Mouse (Mus musculus) bone marrow macrophage, adult 2 months (primary cell): ENCODE data around the gene Gm11549. TPM values are rescaled to one million over a fixed set of nuclear protein-coding genes. Genes with fewer than 3 reads are reported as not detected.

Experiments used
- H3K27ac ChIP-seq: 2 replicates; pipeline ENCODE4 v1.5.1; 2012; ENCODE audit warnings: low read depth, low read length; ENCODE audit not compliant: insufficient read depth
- H3K4me1 ChIP-seq: 2 replicates; pipeline ENCODE4 v1.6.1; 2012; ENCODE audit warnings: low read length; ENCODE audit not compliant: control insufficient read depth, insufficient read depth
- H3K4me3 ChIP-seq: 2 replicates; pipeline ENCODE4 v1.5.1; 2012; ENCODE audit warnings: mild to moderate bottlenecking, low read length, moderate library complexity; ENCODE audit not compliant: insufficient read depth
- CTCF ChIP-seq: IDR thresholded peaks from 2 replicates; pipeline ENCODE4 v1.5.1; 2012; ENCODE audit warnings: low read depth, mild to moderate bottlenecking, low read length, moderate library complexity
- POLR2A ChIP-seq: IDR thresholded peaks from 2 replicates; pipeline ENCODE4 v1.6.1; 2012; ENCODE audit warnings: mild to moderate bottlenecking, low read depth, low read length, borderline replicate concordance
- polyA plus RNA-seq: library from polyadenylated mRNA; stranded (reverse); fragments of >200 nt; gene quantifications from 2 replicates; pipeline ENCODE4 v1.2.4, GENCODE M21; 2012; ENCODE audit not compliant: missing spikeins, insufficient read depth, insufficient read length

Gm11549 gene
- polyA plus RNA-seq, 1 experiment: not detected

DNA sequence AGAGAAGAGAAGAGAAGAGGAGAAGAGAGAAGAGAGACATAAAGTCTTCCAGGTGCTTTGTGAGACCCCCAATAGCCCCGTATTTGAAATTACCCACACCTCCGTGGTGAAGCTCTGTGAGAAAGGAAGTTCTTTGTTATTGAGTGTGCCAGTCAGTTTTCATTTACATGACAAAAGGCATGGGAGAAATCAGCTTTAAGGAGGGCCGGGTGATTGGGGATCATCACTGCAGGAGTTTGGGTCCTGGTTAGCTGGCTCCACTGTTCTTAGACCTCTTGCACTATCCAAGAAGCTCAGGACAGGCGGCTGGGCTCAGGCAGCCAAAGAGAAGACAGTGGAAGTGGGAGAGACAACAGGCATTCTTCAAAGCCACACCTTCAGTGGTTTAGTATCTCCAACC, 524 bp upstream of the Gm11549 start:
- Histone ChIP-seq H3K4me3 (no peak overlapping the region), H3K4me1 (no peaks in the 10 kb centered on the region), H3K27ac (no peak overlapping the region)
- no peak for TF ChIP-seq CTCF
- TF ChIP-seq POLR2A: no peak

DNA sequence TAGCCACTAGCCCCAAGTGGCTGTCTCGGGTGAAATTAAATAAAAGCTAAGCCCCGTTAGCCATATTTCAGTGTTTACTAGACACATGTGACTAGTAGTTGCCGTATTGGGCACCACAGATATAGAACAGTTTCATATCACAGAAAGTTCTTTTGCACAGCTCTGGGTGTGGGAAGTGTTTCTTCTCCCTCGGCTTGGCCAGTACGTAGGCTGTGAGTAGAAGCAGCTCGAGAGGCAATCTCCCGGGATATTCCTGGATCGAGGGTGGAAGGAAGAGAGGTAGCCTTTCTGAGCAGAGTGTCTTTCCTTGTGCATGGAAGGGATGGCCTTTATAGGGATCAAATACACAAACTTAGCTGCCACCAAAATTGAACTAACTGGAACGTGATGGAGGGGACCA, 5.4 kb downstream of the Gm11549 start:
- TF ChIP-seq CTCF: no peak
- no peak for TF ChIP-seq POLR2A
- Histone ChIP-seq H3K4me3 (no peak overlapping the region), H3K27ac (no peak overlapping the region), H3K4me1 (no peaks in the 10 kb centered on the region)

DNA sequence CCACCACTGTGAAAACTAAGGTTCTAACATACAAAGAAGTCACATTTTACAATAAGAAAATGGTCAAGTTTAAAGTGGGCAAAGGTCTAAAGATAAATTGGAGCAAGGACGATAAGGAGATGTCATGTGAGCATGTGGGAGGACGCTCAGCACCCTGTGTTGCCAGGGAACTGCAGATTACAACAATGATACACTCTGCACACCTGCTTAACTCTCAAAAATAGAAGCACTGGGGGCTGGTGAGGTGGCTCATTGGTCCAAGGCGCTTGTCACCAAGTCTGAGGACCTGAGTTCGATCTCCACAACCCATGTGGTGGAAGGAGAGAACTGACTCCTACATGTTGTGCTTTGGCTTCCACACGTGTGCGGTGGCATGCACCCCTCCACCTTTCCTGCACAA, 10.1 kb downstream of the Gm11549 start:
- TF ChIP-seq POLR2A (no peak), CTCF (no peak)
- Histone ChIP-seq H3K4me1 (no peaks in the 10 kb centered on the region), H3K4me3 (no peak overlapping the region), H3K27ac (no peak overlapping the region)

DNA sequence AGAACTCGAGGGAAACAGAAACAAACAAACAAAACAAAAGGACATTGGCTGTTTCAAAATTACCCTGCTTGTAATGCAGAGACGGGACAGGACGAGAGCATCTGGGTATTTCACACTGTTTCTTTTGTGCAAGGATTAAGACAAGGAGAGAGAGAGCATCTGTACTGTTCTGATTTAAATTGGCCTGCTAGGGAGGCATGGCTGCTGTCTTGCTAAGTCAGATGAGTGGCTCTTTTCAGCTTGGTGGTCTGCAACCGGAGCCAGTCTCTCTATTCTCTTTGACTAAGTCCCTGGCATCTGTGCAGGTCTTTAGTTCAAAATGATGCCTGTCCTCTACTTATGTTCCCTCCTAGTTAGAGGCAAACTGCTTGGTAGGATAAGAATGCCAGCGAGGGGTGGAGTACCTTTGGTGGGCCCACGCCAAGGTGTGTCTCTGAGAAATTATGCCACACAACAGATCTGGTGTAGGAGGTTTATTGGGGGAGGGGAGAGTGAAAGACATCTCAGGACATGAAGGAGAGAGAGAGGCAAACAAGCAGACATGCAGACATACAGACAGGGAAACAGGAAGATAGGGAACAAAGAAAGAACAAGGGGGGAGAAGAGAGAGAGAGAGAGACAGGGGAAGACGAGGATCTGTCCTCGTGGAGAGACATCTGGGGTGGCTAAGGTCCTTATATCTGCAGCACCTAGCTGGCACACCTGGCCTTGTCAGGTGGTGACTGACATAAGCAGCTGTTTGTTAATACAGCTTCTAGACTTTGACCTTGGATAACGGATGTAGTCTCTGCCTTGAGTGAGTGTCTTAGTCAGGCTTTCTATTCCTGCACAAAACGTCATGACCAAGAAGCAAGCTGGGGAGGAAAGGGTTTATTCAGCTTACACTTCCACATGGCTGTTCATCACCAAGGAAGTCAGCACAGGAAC, 15.5 kb downstream of the Gm11549 start:
- no peak for TF ChIP-seq CTCF
- TF ChIP-seq POLR2A: no peak
- Histone ChIP-seq H3K4me3 (no peak overlapping the region), H3K27ac (no peak overlapping the region), H3K4me1 (no peaks in the 10 kb centered on the region)

DNA sequence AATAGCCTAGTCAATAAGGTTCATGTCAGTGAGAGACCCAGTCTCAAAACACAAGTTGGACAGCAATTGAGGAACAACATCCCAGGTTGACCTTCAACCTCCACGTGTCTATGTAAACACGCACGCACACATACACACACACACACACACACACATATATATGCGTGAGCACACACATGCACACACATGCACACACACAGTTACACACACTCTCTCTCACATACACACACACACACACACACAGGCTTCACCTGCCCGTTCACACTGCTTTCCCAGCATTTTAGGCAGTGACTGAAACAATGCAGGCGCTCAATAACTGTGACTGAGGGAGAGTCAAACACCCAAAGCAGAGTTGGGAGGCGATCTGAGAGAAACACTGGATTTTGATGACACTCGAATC, 16.3 kb downstream of the Gm11549 start:
- TF ChIP-seq CTCF (no peak), POLR2A (no peak)
- Histone ChIP-seq H3K4me1 (no peaks in the 10 kb centered on the region), H3K4me3 (no peak overlapping the region), H3K27ac (no peak overlapping the region)

DNA sequence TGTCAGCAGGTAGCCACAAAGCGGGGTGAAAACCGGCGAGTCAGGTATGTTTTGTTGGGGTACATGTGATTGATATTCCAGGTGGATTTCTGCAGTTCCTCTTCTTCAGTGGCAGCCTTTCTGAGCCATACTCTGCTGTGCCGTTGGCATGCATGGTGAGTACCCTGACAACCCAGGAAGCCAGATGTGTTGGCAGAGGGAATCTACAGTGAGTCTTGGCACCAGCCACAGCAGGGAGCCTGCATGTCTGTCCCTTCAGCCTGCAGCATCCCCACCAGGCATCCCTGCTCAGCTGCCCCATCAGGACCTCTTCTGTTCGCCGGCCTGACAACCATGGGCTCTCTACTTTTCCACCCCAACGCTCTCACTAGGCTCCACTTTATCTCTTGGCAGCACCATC, 20.1 kb downstream of the Gm11549 start:
- H3K4me3 ChIP-seq: no peak overlapping the region
- H3K27ac ChIP-seq: no peak overlapping the region
- no peak for TF ChIP-seq POLR2A
- H3K4me1 ChIP-seq: peaks cover 2% of the 10 kb centered on the region; the same call in 1 of the 2 replicates

DNA sequence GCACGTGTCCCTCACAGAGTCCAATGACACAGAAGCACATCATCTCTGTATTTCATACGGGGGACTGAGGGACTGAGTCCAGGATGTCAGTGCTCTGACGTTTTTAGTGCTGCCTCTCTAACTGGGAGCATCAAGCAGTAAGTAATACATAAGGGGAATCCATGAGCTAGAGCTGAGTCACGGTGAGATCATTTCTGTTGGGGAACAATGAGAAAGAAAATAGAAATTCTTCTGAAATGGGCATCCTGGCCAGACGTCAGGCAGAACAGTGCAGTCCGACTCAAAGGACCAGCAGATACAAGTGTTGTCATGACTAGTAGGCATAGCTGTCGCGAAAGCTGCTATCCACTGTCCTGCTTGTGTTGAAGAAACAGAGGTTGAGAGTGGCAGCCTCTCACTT, 20.6 kb downstream of the Gm11549 start:
- Histone ChIP-seq H3K27ac (no peak overlapping the region), H3K4me3 (no peak overlapping the region), H3K4me1 (peaks cover 4% of the 10 kb centered on the region; the same call in 1 of the 2 replicates)
- no peak for TF ChIP-seq POLR2A
- no peak for TF ChIP-seq CTCF

DNA sequence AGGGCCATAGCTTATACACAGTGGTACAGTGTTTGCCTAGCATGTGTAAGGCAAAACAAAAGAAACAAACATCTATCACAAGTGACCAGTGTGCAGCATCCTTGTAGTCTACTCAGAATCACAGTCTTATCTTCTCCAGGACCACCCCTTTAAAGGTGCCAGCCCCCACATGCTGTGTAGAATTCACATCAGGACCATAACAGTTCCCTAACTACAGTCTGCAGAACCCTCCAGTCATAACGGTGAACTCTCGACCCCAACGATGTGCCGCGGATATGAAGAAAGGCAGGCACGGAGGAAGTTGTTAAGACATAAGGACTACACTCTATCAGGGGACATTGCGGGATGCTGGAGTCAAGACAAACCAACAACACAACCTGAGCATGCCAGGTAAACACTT, 22.2 kb downstream of the Gm11549 start:
- H3K27ac ChIP-seq: no peak overlapping the region
- H3K4me3 ChIP-seq: no peak overlapping the region
- no peak for TF ChIP-seq POLR2A
- TF ChIP-seq CTCF: no peak
- H3K4me1 ChIP-seq: peaks cover 10% of the 10 kb centered on the region

DNA sequence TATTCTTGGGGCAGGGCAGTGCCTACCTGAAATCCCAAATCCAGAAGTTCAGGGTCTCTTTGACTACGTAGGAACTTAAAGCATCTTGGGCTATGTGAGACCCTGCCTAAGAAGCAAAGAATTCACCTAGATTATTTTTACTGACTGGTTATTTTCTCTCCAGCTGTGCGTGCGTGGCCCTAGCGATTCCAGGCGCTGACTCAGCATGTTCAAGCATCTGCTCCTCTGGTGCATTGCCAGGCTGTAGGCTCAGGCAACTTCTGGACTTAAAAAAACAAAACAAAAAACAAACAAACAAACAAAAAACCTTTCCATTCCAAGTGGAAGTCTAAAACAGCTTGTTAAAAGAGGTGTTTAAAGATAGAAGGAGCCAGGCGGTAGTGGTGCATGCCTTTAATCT, 23.4 kb downstream of the Gm11549 start:
- H3K4me1 ChIP-seq: peaks cover 11% of the 10 kb centered on the region
- no peak overlapping the region for H3K4me3 ChIP-seq

DNA sequence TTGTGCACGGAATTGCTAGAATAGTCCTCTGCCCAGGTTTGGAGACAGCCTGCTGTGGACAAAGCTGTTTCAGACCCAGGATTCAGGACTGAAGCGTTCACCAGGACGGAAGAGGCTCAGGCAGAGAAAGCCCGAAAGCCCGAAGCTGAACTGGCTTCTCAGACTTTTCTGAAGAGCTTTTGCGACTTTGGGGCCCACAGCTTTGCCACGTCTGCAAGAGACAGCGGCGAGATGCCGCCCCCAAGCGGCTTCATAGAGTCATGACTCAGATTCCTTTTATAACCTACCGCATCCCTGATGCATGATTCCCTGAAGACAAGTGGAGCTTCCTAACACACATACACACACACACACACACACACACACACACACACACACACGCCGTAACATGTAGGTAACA, 24.9 kb downstream of the Gm11549 start:
- Histone ChIP-seq H3K4me3 (no peak overlapping the region), H3K4me1 (peaks cover 12% of the 10 kb centered on the region), H3K27ac (no peak overlapping the region)
- no peak for TF ChIP-seq POLR2A
- TF ChIP-seq CTCF: peak; percentile 62

More for the DNA sequence above, 23.4 kb downstream of the Gm11549 start:
- TF ChIP-seq CTCF (no peak), POLR2A (no peak)
- no peak overlapping the region for H3K27ac ChIP-seq
